Mouse (Mus musculus): ENCODE measurements around the gene Tuft1. TPM values are rescaled to one million over a fixed set of nuclear protein-coding genes. Genes with fewer than 3 reads are reported as not detected.
"Not testable (repeated sequence)": the region's sequence is repeated elsewhere in the genome, so short reads cannot be mapped to it uniquely, and the experiment has no call there.

The Tuft1 gene
- polyA plus RNA-seq, 1 experiment from 2014 or later, result 17.0 TPM

DNA sequence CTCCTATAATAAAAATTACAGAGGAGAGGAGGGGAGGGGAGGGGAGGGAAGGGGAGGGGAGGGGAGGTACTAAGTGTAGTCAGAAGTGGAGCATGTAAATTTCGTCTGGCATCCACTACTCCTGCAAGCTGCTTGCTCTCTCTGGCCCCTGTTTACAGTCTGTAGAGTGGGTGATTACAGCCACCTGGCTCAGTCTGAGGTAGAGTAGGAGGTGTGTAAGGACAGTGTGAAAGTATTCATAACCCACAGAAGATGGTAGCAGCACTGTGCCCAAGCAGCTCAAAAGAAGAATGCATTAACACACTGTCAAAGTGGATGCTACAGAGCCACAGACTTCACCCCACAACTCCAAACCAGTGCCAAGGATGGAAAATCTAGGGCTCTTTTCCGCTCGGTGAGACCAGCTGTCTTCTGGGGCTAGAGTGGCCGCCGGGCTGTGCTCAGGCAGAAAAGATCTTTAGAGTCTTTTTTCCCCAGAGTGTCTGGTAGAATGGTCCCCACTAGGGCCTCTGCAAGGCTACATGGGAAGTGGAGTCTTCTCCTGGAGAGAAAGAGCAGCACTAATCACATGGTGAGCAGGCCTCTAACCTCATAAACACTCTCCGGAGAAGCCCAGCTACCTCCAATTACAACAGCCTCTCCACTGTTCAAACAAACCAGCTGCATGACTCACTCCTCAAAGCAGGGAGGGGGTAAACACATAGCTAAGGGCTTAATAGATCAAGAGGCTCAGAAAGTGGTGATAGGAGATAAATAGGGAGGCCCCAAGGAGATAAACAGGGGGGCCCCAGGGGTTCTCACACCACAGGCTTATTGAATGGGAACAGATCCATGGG, 9.7 kb downstream of the Tuft1 start:
- WGBS, result 21% methylated on average over 6 of the region's 6 CpGs
- peaks cover 22% of the 10 kb centered on the region for H3K4me1 ChIP-seq (ENCODE audit: control insufficient read depth, insufficient read depth, low read length)
- ATAC-seq (ENCODE audit: insufficient read depth, low FRiP score), result peak; percentile 94

DNA sequence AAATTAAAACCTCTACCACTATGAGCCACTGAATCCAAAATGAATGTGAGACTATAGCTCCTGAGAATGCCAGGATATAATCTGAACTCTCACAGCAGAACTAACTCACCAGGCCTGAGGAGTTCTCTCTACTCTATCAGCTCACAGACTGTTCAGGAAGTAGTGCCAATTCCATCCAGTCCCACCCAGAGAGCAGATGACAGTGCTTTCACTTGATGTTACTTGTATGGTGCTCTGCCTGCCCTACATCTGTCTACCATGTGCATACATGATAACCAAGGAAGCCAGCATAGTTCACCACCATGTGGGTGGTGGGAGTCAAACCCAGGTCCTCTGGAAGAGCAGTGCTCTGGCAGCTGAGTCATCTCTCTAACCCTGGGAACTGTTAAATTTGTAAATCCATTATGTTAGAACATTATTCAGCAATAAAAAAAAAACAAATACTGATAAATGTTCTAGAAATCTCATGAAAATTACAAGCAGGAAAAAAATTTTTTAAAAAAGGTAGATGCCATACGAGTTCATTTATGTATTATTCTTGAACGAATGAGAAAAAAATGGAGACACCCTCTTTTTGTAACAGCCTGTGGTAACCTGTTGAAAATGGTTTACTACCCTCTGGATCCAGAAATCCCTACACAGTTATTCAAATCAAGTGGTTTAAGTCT, 16.0 kb downstream of the Tuft1 start, which contains the start of gene Gm10972:
Gene Gm10972, plus strand, starts transcription at position 618 of the 668 bp plus-strand sequence.
- not testable (repeated sequence) for H3K36me3 ChIP-seq (ENCODE audit: control insufficient read depth, insufficient read depth, low read length); H3K4me3 ChIP-seq (replicated peaks; ENCODE audit: low read length); H3K4me1 ChIP-seq (ENCODE audit: control insufficient read depth, insufficient read depth, low read length); ATAC-seq (ENCODE audit: insufficient read depth, low FRiP score); H3K4me2 ChIP-seq (ENCODE audit: low read depth, low read length); H3K9me3 ChIP-seq (replicated peaks; ENCODE audit: control insufficient read depth, low read length); H3K27ac ChIP-seq (ENCODE audit: low read length); H3K27me3 ChIP-seq (ENCODE audit: control insufficient read depth, insufficient read depth, low read length); H3K9ac ChIP-seq (ENCODE audit: low read length)
- 64% methylated on average over 2 of the region's 2 CpGs for WGBS

More for the DNA sequence above, 9.7 kb downstream of the Tuft1 start:
- Histone ChIP-seq H3K36me3 (ENCODE audit: control insufficient read depth, insufficient read depth, low read length) (no peaks in the 10 kb centered on the region), H3K4me3 (replicated peaks; ENCODE audit: low read length) (no peak overlapping the region), H3K9ac (ENCODE audit: low read length) (peak overlapping the region; percentile 44), H3K27ac (ENCODE audit: low read length) (peak overlapping the region; percentile 90), H3K27me3 (ENCODE audit: control insufficient read depth, insufficient read depth, low read length) (no peaks in the 10 kb centered on the region), H3K9me3 (replicated peaks; ENCODE audit: control insufficient read depth, low read length) (no peaks in the 10 kb centered on the region), H3K4me2 (ENCODE audit: low read depth, low read length) (peak overlapping the region; percentile 37)

DNA sequence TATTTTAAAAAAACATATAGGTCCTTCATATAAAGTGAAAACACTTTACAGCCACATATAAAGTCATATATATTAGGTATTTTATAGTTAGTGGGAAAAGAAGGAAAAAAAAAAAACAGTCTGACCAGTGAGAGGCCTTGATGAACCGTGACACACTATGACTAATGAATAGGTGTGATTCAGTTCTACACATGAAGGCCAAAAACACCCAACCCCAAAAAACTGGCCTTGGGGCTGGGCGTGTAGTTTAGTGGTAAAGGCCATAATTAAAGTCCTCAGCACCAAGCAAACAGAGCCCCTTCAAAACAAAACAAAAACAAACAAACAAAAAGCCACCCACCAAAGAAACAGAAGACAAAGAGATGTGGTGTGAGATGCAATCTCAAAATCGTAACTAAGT, 28.8 kb downstream of the Tuft1 start:
- H3K9ac ChIP-seq (ENCODE audit: low read length), result no peak overlapping the region
- no peaks in the 10 kb centered on the region for H3K4me1 ChIP-seq (ENCODE audit: control insufficient read depth, insufficient read depth, low read length)
- no peaks in the 10 kb centered on the region for H3K36me3 ChIP-seq (ENCODE audit: control insufficient read depth, insufficient read depth, low read length)
- ATAC-seq (ENCODE audit: insufficient read depth, low FRiP score), result no peak
- H3K27ac ChIP-seq (ENCODE audit: low read length), result no peak overlapping the region
- no peaks in the 10 kb centered on the region for H3K9me3 ChIP-seq (replicated peaks; ENCODE audit: control insufficient read depth, low read length)
- H3K4me2 ChIP-seq (ENCODE audit: low read depth, low read length), result no peak overlapping the region
- H3K4me3 ChIP-seq (replicated peaks; ENCODE audit: low read length), result no peak overlapping the region
- 71% methylated on average over 3 of the region's 3 CpGs for WGBS
- no peaks in the 10 kb centered on the region for H3K27me3 ChIP-seq (ENCODE audit: control insufficient read depth, insufficient read depth, low read length)

DNA sequence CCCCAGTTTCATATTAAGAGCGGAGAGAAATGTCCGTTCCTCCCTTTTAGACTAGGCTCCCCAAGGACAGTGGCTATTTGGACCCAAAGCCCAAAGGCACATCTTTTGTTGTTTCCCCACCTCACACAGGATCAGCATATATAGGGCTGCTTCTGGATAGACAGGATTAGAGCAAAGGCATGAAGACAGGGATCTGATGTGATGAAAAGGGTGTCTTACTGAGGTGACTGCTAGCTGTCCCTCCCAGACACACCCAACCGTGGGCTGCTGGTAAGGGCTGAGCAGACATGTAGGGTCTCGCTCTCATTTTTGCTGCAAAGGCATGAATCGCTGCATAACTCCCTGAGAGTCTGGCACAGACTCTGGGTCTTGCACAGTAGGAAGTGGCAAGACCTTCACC, 30.0 kb downstream of the Tuft1 start:
- no peak overlapping the region for H3K9ac ChIP-seq (ENCODE audit: low read length)
- H3K27me3 ChIP-seq (ENCODE audit: control insufficient read depth, insufficient read depth, low read length), result no peaks in the 10 kb centered on the region
- WGBS, result 85% methylated on average over 5 of the region's 5 CpGs
- H3K9me3 ChIP-seq (replicated peaks; ENCODE audit: control insufficient read depth, low read length), result no peaks in the 10 kb centered on the region
- no peak overlapping the region for H3K4me3 ChIP-seq (replicated peaks; ENCODE audit: low read length)
- no peaks in the 10 kb centered on the region for H3K36me3 ChIP-seq (ENCODE audit: control insufficient read depth, insufficient read depth, low read length)
- no peak overlapping the region for H3K27ac ChIP-seq (ENCODE audit: low read length)
- H3K4me2 ChIP-seq (ENCODE audit: low read depth, low read length), result no peak overlapping the region
- ATAC-seq (ENCODE audit: insufficient read depth, low FRiP score), result no peak
- no peaks in the 10 kb centered on the region for H3K4me1 ChIP-seq (ENCODE audit: control insufficient read depth, insufficient read depth, low read length)

DNA sequence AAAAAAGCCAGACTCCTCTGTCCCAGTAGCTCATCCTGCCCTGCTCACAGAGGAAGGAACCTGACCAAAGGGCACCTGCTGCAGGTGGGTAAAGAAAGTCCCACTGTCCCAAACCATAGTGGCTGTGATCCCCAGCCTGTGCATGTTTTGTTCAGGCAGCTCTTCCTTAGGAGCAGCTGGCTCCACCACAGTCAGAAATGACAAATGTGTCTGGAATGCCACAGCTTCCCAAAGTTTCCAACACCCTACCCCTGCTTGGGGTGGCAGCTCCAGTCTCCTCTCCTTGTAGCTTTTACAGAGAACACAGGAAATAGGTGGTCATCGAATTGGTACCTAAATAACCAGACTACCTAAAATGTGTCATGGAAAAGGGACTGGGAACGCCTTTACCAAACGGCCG, 34.4 kb downstream of the Tuft1 start:
- WGBS, result 88% methylated on average over 4 of the region's 4 CpGs
- H3K27me3 ChIP-seq (ENCODE audit: control insufficient read depth, insufficient read depth, low read length), result no peaks in the 10 kb centered on the region
- no peak overlapping the region for H3K9ac ChIP-seq (ENCODE audit: low read length)
- no peak overlapping the region for H3K4me2 ChIP-seq (ENCODE audit: low read depth, low read length)
- no peak overlapping the region for H3K27ac ChIP-seq (ENCODE audit: low read length)
- no peaks in the 10 kb centered on the region for H3K36me3 ChIP-seq (ENCODE audit: control insufficient read depth, insufficient read depth, low read length)
- H3K4me3 ChIP-seq (replicated peaks; ENCODE audit: low read length), result no peak overlapping the region
- H3K4me1 ChIP-seq (ENCODE audit: control insufficient read depth, insufficient read depth, low read length), result peaks cover 11% of the 10 kb centered on the region; the same call in 1 of the 2 replicates
- ATAC-seq (ENCODE audit: insufficient read depth, low FRiP score), result no peak
- H3K9me3 ChIP-seq (replicated peaks; ENCODE audit: control insufficient read depth, low read length), result no peaks in the 10 kb centered on the region

DNA sequence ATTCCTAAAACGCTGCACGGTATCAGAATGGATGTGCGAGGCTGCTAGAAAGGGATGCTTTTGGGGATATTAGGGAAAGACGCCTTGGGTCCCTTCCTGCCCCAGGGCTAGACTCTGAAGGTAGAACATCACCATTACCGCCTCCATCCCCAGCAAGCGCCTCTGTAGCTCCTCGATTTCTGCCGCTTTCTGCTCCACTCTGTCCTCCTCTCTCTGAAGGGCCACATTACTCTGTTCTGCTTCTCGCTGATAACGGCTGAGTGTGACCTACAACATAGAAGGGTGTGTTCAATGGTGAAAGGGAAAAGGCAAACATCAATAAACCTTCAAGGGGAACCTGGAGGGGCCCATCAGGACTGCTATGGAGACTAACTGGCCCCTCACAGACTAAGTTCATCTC, 36.1 kb downstream of the Tuft1 start:
- Histone ChIP-seq H3K27ac (ENCODE audit: low read length) (peak overlapping the region; percentile 67), H3K4me3 (replicated peaks; ENCODE audit: low read length) (no peak overlapping the region), H3K27me3 (ENCODE audit: control insufficient read depth, insufficient read depth, low read length) (no peaks in the 10 kb centered on the region), H3K36me3 (ENCODE audit: control insufficient read depth, insufficient read depth, low read length) (no peaks in the 10 kb centered on the region), H3K9ac (ENCODE audit: low read length) (no peak overlapping the region), H3K9me3 (replicated peaks; ENCODE audit: control insufficient read depth, low read length) (no peaks in the 10 kb centered on the region), H3K4me1 (ENCODE audit: control insufficient read depth, insufficient read depth, low read length) (peaks cover 11% of the 10 kb centered on the region; the same call in 1 of the 2 replicates), H3K4me2 (ENCODE audit: low read depth, low read length) (no peak overlapping the region)
- 83% methylated on average over 10 of the region's 10 CpGs for WGBS
- ATAC-seq (ENCODE audit: insufficient read depth, low FRiP score), result no peak

DNA sequence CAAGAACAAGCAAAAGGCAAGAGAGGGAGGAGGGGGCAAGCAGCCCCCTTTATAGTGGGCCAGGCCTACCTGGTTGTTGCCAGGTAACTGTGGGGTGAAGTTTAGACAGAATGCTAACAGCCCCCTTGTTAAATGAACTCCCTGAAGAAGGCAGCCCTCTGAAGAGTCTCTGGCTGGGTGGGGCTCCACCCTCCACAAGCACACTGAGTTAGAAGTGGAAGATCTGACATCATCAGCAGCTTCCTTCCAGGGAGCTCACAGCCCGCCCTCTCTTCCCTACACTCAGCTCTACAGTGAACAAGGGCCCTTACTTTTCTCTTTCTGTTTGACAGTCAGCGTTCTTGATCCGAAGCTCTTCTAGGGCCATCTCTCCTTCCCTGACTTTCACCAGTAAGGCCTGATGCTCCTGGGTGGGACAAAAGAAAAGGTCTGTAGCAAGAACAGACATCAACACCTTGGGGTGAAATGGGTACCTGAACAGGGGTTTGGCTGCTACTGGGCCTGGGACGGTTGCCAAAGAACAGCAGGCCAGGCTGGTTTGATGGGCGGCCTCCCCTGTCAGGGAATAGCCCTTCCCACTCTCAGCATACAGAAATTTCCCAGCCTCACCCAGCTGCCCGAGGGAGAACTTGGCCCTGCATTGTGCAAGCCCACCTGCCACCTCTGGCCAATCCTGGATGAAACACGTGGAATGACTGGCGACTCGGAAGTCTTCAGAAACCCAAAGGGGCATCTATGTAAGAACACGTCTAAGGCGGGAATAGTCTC, 36.7 kb downstream of the Tuft1 start:
- Histone ChIP-seq H3K4me3 (replicated peaks; ENCODE audit: low read length) (no peak overlapping the region), H3K27ac (ENCODE audit: low read length) (peak overlapping the region; percentile 67), H3K4me1 (ENCODE audit: control insufficient read depth, insufficient read depth, low read length) (peaks cover 11% of the 10 kb centered on the region; the same call in 1 of the 2 replicates), H3K4me2 (ENCODE audit: low read depth, low read length) (no peak overlapping the region), H3K36me3 (ENCODE audit: control insufficient read depth, insufficient read depth, low read length) (no peaks in the 10 kb centered on the region), H3K9ac (ENCODE audit: low read length) (no peak overlapping the region), H3K9me3 (replicated peaks; ENCODE audit: control insufficient read depth, low read length) (no peaks in the 10 kb centered on the region), H3K27me3 (ENCODE audit: control insufficient read depth, insufficient read depth, low read length) (no peaks in the 10 kb centered on the region)
- ATAC-seq (ENCODE audit: insufficient read depth, low FRiP score), result peak; percentile 68
- 67% methylated on average over 11 of the region's 11 CpGs for WGBS

DNA sequence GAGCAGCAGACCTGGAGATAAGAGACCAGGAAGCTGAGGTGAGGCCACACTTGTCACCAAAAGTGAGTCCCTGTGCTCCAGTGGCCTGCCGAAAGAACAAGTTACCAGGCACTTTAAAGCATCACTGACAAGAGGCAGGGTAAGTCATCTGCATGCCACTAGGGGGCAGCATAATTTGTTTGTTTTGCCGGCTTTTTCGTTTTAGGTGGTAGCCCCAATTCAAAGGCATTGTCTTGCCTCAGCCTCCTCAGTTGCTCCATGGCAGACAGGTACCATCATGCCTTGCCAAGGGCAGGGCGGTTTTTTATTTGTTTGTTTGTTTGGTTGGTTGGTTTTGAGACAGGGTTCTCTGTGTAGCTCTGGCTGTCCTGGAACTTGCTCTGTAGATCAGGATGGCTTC, 42.0 kb downstream of the Tuft1 start:
- Histone ChIP-seq H3K9me3 (replicated peaks; ENCODE audit: control insufficient read depth, low read length) (no peaks in the 10 kb centered on the region), H3K36me3 (ENCODE audit: control insufficient read depth, insufficient read depth, low read length) (no peaks in the 10 kb centered on the region), H3K4me1 (ENCODE audit: control insufficient read depth, insufficient read depth, low read length) (0 out of 2 replicates have a peak, but pooled peaks cover under 1% of the 10 kb centered on the region), H3K9ac (ENCODE audit: low read length) (no peak overlapping the region), H3K27ac (ENCODE audit: low read length) (no peak overlapping the region), H3K27me3 (ENCODE audit: control insufficient read depth, insufficient read depth, low read length) (no peaks in the 10 kb centered on the region), H3K4me2 (ENCODE audit: low read depth, low read length) (no peak overlapping the region), H3K4me3 (replicated peaks; ENCODE audit: low read length) (no peak overlapping the region)
- 82% methylated on average over 4 of the region's 4 CpGs for WGBS
- ATAC-seq (ENCODE audit: insufficient read depth, low FRiP score), result no peak
